Mouse (Mus musculus) embryonic facial prominence, embryonic 12.5 days (tissue): ENCODE data around the gene Bcap29. TPM values are rescaled to one million over a fixed set of nuclear protein-coding genes. Genes with fewer than 3 reads are reported as not detected.

Experiments used
- ATAC-seq: fragments of 200-750 bp; cut with Nextera tagmentation; 2 replicates; pipeline ENCODE4 v1.8.0; 2017; ENCODE audit not compliant: insufficient number of reproducible peaks, insufficient read depth, low FRiP score, low TSS enrichment
- H3K27ac ChIP-seq: fragments of 300-500 bp; sonication (generic); 2 replicates; pipeline ENCODE4 v1.5.1; 2016; ENCODE audit warnings: mild to moderate bottlenecking
- H3K27me3 ChIP-seq: fragments of 300-500 bp; sonication (generic); 2 replicates; pipeline ENCODE4 v1.6.1; 2016; ENCODE audit warnings: mild to moderate bottlenecking, moderate library complexity
- H3K36me3 ChIP-seq: fragments of 300-500 bp; sonication (generic); 2 replicates; pipeline ENCODE4 v1.6.1; 2016; ENCODE audit warnings: mild to moderate bottlenecking
- H3K4me1 ChIP-seq: fragments of 300-500 bp; sonication (generic); 2 replicates; pipeline ENCODE4 v1.6.1; 2016
- H3K4me2 ChIP-seq: fragments of 300-500 bp; sonication (generic); replicated peaks from 2 replicates; pipeline ENCODE4 v1.6.1; 2016; ENCODE audit warnings: mild to moderate bottlenecking, moderate library complexity
- H3K4me3 ChIP-seq: fragments of 300-500 bp; sonication (generic); 2 replicates; pipeline ENCODE4 v1.5.1; 2016; ENCODE audit warnings: mild to moderate bottlenecking
- H3K9ac ChIP-seq: fragments of 300-500 bp; sonication (generic); 2 replicates; pipeline ENCODE4 v1.6.1; 2016; ENCODE audit warnings: mild to moderate bottlenecking, moderate library complexity
- H3K9me3 ChIP-seq: fragments of 300-500 bp; sonication (generic); 2 replicates; pipeline ENCODE4 v1.6.1; 2016; ENCODE audit warnings: mild to moderate bottlenecking, moderate library complexity
- WGBS: fragments of 180-500 bp; shearing (Covaris S2); methylation state at CpG from one replicate; pipeline ENCODE4 v1.1.7; 2016; 5-methylcytosine and 5-hydroxymethylcytosine counted together
- polyA plus RNA-seq: library from polyadenylated mRNA; unstranded; fragments of >200 nt; fragmentation: Nextera tagmentation; extraction: Ambion mirVana; gene quantifications from 2 replicates; pipeline ENCODE4 v1.2.1, GENCODE M21; 2016

Bcap29 gene
- polyA plus RNA-seq, 1 experiment from 2014 or later, result 33.5 TPM

DNA sequence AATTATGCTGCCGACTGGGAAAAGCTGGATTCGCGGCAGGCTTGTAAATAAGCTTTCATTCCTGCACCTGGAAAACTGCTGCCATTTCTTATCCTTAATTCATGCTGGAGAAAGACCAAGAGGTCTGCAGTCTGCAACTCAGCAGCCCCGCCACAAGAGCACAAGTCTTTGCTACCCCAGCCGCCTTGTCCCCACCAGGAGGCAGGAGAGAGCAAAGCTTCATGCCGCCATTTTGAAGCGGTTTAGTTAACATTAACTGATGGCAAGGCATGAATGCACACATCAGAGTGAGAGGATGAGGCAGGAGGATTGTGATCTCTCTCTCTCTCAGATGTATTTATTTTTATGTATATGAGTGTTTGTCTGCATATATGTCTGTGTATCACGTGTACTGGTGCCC lies 14.4 kb downstream of the Bcap29 start:
- Histone ChIP-seq H3K9me3 (no peaks in the 10 kb centered on the region), H3K27me3 (no peaks in the 10 kb centered on the region), H3K4me1 (no peaks in the 10 kb centered on the region), H3K27ac (no peak overlapping the region), H3K36me3 (0 out of 2 replicates have a peak, but pooled peaks cover 9% of the 10 kb centered on the region), H3K9ac (no peak overlapping the region), H3K4me3 (no peak overlapping the region), H3K4me2 (no peak overlapping the region)
- ATAC-seq, result no peak
- WGBS, result 82% methylated on average over 8 of the region's 8 CpGs

DNA sequence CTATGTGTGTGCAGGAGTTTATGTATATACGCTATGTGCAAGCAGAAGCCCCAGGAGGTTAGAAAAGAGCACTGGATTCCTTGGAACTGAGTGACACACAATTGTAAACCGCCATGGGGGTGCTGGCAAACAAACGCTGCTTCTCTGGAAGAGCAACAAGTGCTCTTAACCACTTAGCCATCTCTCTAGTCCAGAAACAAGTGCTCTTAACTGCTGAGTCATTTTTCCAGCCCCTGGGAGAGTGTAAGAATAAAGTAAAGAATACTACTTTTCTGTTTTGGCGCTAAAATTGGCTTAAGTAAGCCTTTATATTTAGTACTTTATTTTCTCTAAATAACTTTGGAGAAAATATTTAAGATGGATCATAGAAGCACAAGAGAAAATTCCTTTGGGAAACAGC lies 21.1 kb downstream of the Bcap29 start:
- no peak for ATAC-seq
- H3K36me3 ChIP-seq, result 0 out of 2 replicates have a peak, but pooled peaks cover 6% of the 10 kb centered on the region
- no peak overlapping the region for H3K9ac ChIP-seq
- H3K4me3 ChIP-seq, result no peak overlapping the region
- H3K4me1 ChIP-seq, result no peaks in the 10 kb centered on the region
- no peaks in the 10 kb centered on the region for H3K9me3 ChIP-seq
- 60% methylated on average over 4 of the region's 4 CpGs for whole genome bisulfite sequencing
- no peaks in the 10 kb centered on the region for H3K27me3 ChIP-seq
- no peak overlapping the region for H3K27ac ChIP-seq
- no peak overlapping the region for H3K4me2 ChIP-seq

DNA sequence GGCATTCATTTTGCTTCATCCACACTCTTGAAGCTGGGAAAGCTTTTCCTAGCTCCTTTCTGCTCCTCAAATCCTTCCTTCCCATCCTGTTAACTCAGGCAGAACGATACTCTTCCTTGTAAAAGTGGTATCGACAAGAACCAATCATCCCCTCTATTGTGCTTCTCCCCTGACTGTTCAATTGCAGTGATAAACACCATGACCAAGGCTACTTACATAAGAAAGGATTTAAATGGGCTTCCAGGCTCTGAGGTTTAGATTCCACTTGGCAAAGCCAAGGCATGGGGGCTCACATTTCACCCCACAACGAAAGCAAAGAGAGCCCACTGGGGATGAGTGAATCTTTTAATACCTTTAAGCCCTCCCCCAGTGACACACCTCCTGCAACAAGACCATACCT lies 26.3 kb downstream of the Bcap29 start:
- WGBS, result 24% methylated on average over 3 of the region's 3 CpGs
- H3K9me3 ChIP-seq, result no peaks in the 10 kb centered on the region
- no peaks in the 10 kb centered on the region for H3K27me3 ChIP-seq
- no peak overlapping the region for H3K4me3 ChIP-seq
- no peaks in the 10 kb centered on the region for H3K4me1 ChIP-seq
- no peak overlapping the region for H3K27ac ChIP-seq
- H3K4me2 ChIP-seq, result no peak overlapping the region
- H3K36me3 ChIP-seq, result no peaks in the 10 kb centered on the region
- ATAC-seq, result no peak
- no peak overlapping the region for H3K9ac ChIP-seq

DNA sequence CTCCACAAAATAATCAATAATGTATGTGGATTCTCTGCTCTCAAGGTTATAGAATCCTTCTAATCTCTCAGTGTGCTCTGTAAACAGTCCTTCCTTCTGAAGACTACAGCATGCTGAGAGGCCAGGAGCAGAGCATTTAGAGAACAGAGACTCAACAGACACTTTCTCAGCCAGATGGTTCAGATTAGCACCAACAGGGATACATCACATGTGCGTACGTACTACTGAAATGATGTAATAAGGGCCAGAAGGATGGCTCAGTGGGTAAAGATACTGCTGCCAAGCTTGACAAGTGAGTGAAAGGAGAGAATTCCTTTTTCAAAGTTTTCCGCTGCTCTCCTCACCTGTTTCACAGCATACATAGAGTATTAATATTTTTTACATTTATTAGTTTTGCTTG lies 29.6 kb downstream of the Bcap29 start:
- no peaks in the 10 kb centered on the region for H3K4me1 ChIP-seq
- H3K9ac ChIP-seq, result no peak overlapping the region
- peaks cover 1% of the 10 kb centered on the region; the same call in 1 of the 2 replicates for H3K36me3 ChIP-seq
- no peak overlapping the region for H3K4me3 ChIP-seq
- ATAC-seq, result no peak
- H3K27ac ChIP-seq, result no peak overlapping the region
- H3K9me3 ChIP-seq, result no peaks in the 10 kb centered on the region
- 43% methylated on average over 3 of the region's 3 CpGs for WGBS
- no peaks in the 10 kb centered on the region for H3K27me3 ChIP-seq
- H3K4me2 ChIP-seq, result no peak overlapping the region

DNA sequence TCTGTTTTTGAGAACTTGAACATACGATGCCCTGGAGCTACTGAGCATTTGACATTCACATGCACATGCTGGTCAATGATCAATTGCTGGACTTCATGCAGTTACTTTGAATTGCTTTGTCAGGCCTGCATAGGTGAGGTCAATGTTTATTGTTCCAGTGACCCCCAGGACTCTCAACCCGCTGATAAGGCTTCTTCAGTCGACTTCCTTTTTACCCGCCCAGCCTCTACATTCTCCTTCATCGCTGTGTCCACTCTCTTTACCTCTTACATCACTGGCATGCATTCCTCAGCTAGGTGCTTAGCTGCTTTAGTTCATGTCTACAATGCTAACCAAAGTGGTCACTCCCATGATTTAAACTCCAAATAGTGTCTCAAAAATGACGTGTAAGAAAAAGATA lies 30.9 kb downstream of the Bcap29 start:
- no peaks in the 10 kb centered on the region for H3K9me3 ChIP-seq

DNA sequence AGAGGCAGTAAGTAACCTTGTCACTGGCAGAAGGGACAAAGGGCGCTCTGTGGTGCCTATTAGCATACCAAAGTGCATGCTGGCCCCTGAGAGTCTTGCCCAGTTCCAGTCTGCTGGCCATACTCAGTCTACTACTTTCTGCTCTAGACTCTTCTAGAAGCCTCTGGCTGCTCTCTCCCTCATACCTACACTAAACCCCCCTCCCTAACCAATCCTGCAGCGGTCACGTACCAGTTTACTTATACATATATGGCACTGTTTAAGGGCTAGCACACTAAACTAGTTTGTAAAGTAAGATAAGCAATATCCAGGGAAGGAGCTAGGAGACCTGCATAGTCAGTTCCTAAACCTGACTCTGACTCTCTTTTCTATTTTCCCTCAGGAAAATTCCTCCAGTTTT lies 40.2 kb downstream of the Bcap29 start:
- 0 out of 2 replicates have a peak, but pooled peaks cover 3% of the 10 kb centered on the region for H3K4me1 ChIP-seq
- no peak overlapping the region for H3K27ac ChIP-seq
- no peaks in the 10 kb centered on the region for H3K9me3 ChIP-seq
- H3K9ac ChIP-seq, result no peak overlapping the region
- no peaks in the 10 kb centered on the region for H3K27me3 ChIP-seq
- no peaks in the 10 kb centered on the region for H3K36me3 ChIP-seq
- H3K4me3 ChIP-seq, result no peak overlapping the region
- no peak for ATAC-seq
- H3K4me2 ChIP-seq, result no peak overlapping the region
- WGBS, result 73% methylated on average over 3 of the region's 3 CpGs

More for the DNA sequence above, 30.9 kb downstream of the Bcap29 start:
- Histone ChIP-seq H3K9ac (no peak overlapping the region), H3K36me3 (peaks cover 5% of the 10 kb centered on the region; the same call in 1 of the 2 replicates), H3K4me1 (no peaks in the 10 kb centered on the region), H3K27ac (no peak overlapping the region), H3K4me2 (no peak overlapping the region), H3K27me3 (no peaks in the 10 kb centered on the region), H3K4me3 (no peak overlapping the region)
- no peak for ATAC-seq
- WGBS, result 78% methylated on average over 6 of the region's 6 CpGs

DNA sequence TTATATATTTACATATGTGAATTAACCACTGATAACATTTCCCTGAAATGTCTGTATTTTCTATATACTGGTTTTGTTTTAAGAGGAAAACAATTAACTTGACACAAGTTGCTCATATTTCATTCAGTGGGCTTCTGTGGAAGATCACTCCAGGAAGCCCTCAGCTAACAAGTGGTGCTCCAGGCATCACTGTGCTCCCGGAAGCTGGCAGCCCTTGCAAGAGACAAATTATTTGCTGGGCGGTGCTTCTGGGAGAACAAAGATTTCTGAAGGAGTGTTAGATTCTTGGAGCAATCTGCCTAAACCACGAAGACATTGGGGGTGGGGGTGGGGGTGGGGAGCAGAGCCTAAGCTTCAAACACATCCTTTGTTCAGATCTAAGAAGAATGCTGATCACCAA lies 42.4 kb downstream of the Bcap29 start:
- H3K4me1 ChIP-seq, result 0 out of 2 replicates have a peak, but pooled peaks cover 3% of the 10 kb centered on the region
- H3K9me3 ChIP-seq, result no peaks in the 10 kb centered on the region
- no peaks in the 10 kb centered on the region for H3K36me3 ChIP-seq
- H3K4me2 ChIP-seq, result no peak overlapping the region
- no peak overlapping the region for H3K4me3 ChIP-seq
- H3K27me3 ChIP-seq, result no peaks in the 10 kb centered on the region
- no peak overlapping the region for H3K27ac ChIP-seq
- 26% methylated on average over 3 of the region's 3 CpGs for WGBS
- no peak overlapping the region for H3K9ac ChIP-seq
- ATAC-seq, result no peak

DNA sequence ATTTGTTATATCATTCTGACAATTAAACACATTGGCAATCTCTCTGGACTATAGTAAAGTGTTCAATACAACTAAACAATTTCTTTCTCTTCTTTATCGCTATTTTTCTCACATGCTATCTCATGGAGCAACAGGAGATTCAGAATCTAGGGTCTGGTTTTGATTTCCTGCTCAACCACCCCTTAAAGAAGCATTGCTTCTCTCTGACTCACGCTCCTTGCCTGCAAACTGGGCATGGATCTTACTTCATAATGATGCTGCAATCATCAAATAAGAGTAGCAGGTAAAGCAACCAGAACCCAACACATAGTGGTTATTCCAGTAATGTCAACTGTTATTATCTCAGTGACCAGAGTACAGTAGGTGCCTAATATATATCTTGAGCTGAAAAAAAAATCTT lies 50.7 kb downstream of the Bcap29 start:
- H3K27ac ChIP-seq, result no peak overlapping the region
- 63% methylated on average over 2 of the region's 2 CpGs for WGBS

DNA sequence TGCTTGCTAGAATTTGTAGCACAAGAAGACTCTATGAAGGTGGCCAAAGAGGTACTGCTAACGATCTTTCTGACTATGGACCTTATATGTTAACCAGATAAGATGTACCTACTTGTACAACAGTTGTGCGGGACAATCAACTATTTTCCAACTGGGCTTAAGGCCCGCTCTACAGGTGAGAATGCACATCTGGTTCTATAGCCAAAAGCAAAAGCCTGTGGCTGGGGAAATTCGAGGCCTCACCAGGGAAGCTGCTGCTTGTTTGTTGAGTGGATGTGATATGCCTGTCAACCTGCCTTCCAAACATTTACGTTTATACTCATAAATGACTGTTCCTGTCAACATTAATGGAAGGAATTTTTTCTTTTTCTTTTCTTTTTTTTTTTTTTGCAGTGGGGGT lies 52.4 kb downstream of the Bcap29 start:
- WGBS, result 74% methylated on average over 5 of the region's 5 CpGs
- no peak overlapping the region for H3K27ac ChIP-seq

More for the DNA sequence above, 50.7 kb downstream of the Bcap29 start:
- Histone ChIP-seq H3K4me1 (0 out of 2 replicates have a peak, but pooled peaks cover 7% of the 10 kb centered on the region), H3K9ac (no peak overlapping the region), H3K4me3 (no peak overlapping the region), H3K27me3 (no peaks in the 10 kb centered on the region), H3K4me2 (no peak overlapping the region), H3K9me3 (no peaks in the 10 kb centered on the region), H3K36me3 (no peaks in the 10 kb centered on the region)
- no peak for ATAC-seq

DNA sequence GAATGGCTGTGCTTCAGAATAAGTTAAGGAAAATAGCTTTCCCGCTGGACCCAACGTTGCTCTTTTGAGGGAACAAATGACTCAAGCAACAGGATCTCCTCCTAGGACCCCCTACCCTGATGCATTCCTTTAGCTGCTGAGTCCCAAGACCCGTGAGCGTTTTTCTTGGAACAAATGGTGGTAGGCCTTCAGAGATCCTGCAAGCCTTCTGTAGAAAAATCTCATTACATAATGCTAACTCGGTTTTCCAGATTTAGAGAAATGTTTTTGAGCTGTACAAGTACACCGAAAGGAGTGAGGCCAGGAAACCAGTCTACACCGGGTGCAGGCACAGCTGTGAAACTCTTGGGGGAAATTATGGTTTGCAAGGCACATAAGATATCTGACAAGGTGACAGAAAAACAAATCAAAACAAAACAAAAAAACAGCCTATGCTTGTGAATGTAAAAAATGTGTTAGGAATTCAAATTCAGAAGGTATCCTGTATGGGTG lies 53.1 kb downstream of the Bcap29 start:
- Histone ChIP-seq H3K4me3 (no peak overlapping the region), H3K27me3 (no peaks in the 10 kb centered on the region), H3K9me3 (no peaks in the 10 kb centered on the region), H3K4me1 (0 out of 2 replicates have a peak, but pooled peaks cover 7% of the 10 kb centered on the region), H3K27ac (no peak overlapping the region), H3K4me2 (no peak overlapping the region), H3K36me3 (no peaks in the 10 kb centered on the region), H3K9ac (no peak overlapping the region)
- no peak; the same call in 1 of the 2 replicates for ATAC-seq
- 64% methylated on average over 7 of the region's 7 CpGs for WGBS

More for the DNA sequence above, 52.4 kb downstream of the Bcap29 start:
- no peaks in the 10 kb centered on the region for H3K36me3 ChIP-seq
- H3K9ac ChIP-seq, result no peak overlapping the region
- H3K4me2 ChIP-seq, result no peak overlapping the region
- no peak overlapping the region for H3K4me3 ChIP-seq
- H3K27me3 ChIP-seq, result no peaks in the 10 kb centered on the region
- H3K9me3 ChIP-seq, result no peaks in the 10 kb centered on the region
- 0 out of 2 replicates have a peak, but pooled peaks cover 7% of the 10 kb centered on the region for H3K4me1 ChIP-seq
- ATAC-seq, result no peak

DNA sequence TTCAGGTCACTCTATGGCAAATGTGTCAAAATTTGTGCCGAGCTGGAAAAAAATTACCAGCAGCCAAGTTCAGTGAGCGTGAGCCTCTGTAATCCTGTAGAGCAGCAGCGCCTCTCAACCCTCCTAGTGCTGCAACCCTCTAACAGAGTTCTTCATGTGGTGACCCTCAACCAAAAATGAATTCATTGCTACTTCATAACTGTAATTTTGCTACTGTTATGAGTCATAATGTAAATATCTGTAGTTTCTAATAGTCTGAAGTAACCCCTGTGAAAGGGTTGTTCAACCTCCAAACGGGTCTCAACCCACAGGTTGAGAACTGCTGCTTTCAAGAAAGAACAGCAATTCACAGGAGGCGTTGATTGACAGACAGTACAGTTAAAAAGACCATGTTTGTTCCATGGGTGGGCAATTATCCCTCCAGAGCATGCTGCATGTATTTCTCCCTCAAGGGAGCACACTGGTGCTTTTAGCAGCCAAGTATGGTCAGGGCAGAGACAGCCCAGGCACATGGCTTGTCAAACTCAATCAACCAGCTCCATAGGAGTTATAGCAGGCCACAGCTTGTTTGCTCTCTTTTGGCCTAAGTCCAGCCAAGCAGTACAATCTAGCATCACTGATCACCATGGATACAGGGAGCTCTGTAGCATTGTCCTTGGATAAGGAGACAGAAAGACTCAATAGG lies 53.7 kb downstream of the Bcap29 start:
- Histone ChIP-seq H3K4me3 (no peak overlapping the region), H3K9ac (no peak overlapping the region), H3K27me3 (no peaks in the 10 kb centered on the region), H3K4me2 (no peak overlapping the region), H3K36me3 (no peaks in the 10 kb centered on the region), H3K27ac (no peak overlapping the region), H3K4me1 (0 out of 2 replicates have a peak, but pooled peaks cover 7% of the 10 kb centered on the region), H3K9me3 (no peaks in the 10 kb centered on the region)
- WGBS, result 69% methylated on average over 5 of the region's 5 CpGs
- ATAC-seq, result peak; percentile 91

DNA sequence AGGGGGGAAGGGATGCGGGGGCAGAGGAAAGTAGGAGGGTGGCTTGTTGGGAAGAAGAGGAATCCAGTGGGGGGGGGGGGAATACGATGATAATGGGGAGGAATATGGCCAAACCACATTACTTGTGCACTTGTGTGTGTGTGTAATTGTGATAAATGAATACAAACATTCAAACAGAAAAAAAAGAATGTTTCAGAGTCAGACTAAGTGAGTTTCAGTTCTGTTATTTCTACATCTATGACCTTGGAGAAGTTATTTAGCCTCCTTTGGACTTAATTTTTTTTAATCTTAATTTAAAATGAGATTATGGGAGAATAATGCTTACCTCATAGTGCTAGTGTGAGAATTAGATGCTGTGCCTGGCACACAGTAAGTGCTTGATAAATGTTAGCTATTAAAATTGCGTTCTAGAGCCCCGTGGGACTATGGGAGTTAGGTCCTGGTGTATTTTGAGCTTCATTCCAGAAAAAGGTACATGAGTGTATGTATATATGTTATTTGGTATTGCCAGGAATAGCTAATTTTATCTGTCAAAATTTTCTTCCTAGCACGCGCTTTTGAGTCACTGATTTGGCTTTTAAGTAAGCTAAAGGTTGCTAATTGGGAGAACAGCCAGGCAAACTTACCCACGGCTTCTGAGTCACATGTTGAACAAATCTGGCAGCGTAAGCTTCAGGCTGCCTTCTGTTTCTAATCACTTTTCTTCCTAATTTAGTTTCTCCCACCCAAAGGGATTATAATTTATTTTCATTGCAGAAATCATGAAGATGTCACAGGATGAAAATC lies 55.6 kb downstream of the Bcap29 start:
- H3K4me3 ChIP-seq, result no peak overlapping the region
- H3K9ac ChIP-seq, result no peak overlapping the region
- no peaks in the 10 kb centered on the region for H3K36me3 ChIP-seq
- no peak for ATAC-seq
- H3K9me3 ChIP-seq, result no peaks in the 10 kb centered on the region
- 71% methylated on average over 8 of the region's 8 CpGs for WGBS
- 0 out of 2 replicates have a peak, but pooled peaks cover 7% of the 10 kb centered on the region for H3K4me1 ChIP-seq
- H3K27me3 ChIP-seq, result no peaks in the 10 kb centered on the region
- no peak overlapping the region for H3K4me2 ChIP-seq
- H3K27ac ChIP-seq, result no peak overlapping the region
